Mouse (Mus musculus) spleen, adult 2 months (tissue): Measurements from ENCODE around the gene Olfr1359. TPM values are rescaled to one million over a fixed set of nuclear protein-coding genes. Genes with fewer than 3 reads are reported as not detected.
"Not testable (repeated sequence)": the region's sequence is repeated elsewhere in the genome, so short reads cannot be mapped to it uniquely, and the experiment has no call there.

Source experiments
- DNase-seq, 2 experiments: peaks; one replicate each; pipeline versions ENCODE4 v3.0.0 to v3.0.0-alpha.2; 2012 to 2021; ENCODE audit warnings: low spot score in 2 of 2, low read depth in 1 of 2
- H3K27ac ChIP-seq: fragments of 200-500 bp; 2 replicates; pipeline ENCODE4 v1.5.1; 2012; ENCODE audit warnings: low read length, inconsistent platforms; ENCODE audit not compliant: insufficient read depth
- H3K27me3 ChIP-seq: fragments of 200-500 bp; 2 replicates; pipeline ENCODE4 v1.6.1; 2012; ENCODE audit warnings: mild to moderate bottlenecking, moderate library complexity, low read length, inconsistent platforms; ENCODE audit not compliant: control insufficient read depth, insufficient read depth
- H3K36me3 ChIP-seq: fragments of 200-500 bp; 2 replicates; pipeline ENCODE4 v1.6.1; 2012; ENCODE audit warnings: mild to moderate bottlenecking, low read length, inconsistent platforms; ENCODE audit not compliant: control insufficient read depth, insufficient read depth
- H3K4me1 ChIP-seq: fragments of 200-500 bp; 2 replicates; pipeline ENCODE4 v1.6.1; 2011; ENCODE audit warnings: inconsistent platforms; ENCODE audit not compliant: control insufficient read depth, insufficient read depth, insufficient read length
- H3K4me3 ChIP-seq: fragments of 200-500 bp; 2 replicates; pipeline ENCODE4 v1.5.1; 2011; ENCODE audit warnings: mild to moderate bottlenecking, inconsistent platforms; ENCODE audit not compliant: insufficient read depth, insufficient read length; ENCODE audit errors: extremely low read depth
- CTCF ChIP-seq: fragments of 200-500 bp; IDR thresholded peaks from 2 replicates; pipeline ENCODE4 v1.5.1; 2011; ENCODE audit warnings: mild to moderate bottlenecking, inconsistent platforms; ENCODE audit not compliant: insufficient read depth, insufficient read length, insufficient replicate concordance; ENCODE audit errors: extremely low read depth
- POLR2A ChIP-seq: fragments of 200-500 bp; IDR thresholded peaks from 2 replicates; pipeline ENCODE4 v1.6.1; 2011; ENCODE audit warnings: low read depth, low read length, inconsistent platforms
- WGBS: fragments of 180-500 bp; shearing (Covaris S2); methylation state at CpG from one replicate; pipeline ENCODE4 v1.1.7; 2018; 5-methylcytosine and 5-hydroxymethylcytosine counted together
- polyA plus RNA-seq: library from polyadenylated mRNA; depleted of rRNA; stranded (reverse); fragments of >200 nt; gene quantifications from 2 replicates; pipeline ENCODE4 v1.2.3, GENCODE M21; 2012

Gene Olfr1359
- polyA plus RNA-seq, 1 experiment, result not detected

GRCm38 (mm10) chr13:21729544-21729943 lies 31.6 kb downstream of the Olfr1359 start:
- H3K27ac ChIP-seq, result no peak overlapping the region
- H3K4me3 ChIP-seq, result no peak overlapping the region
- no peaks in the 10 kb centered on the region for H3K36me3 ChIP-seq
- WGBS, result 63% methylated on average over 1 of the region's 1 CpGs
- no peak for TF ChIP-seq POLR2A
- TF ChIP-seq CTCF, result no peak
- H3K27me3 ChIP-seq, result no peaks in the 10 kb centered on the region
- no peak for DNase-seq
- H3K4me1 ChIP-seq, result no peaks in the 10 kb centered on the region

GRCm38 (mm10) chr13:21733466-21733865 lies 35.6 kb downstream of the Olfr1359 start:
- Histone ChIP-seq H3K4me3 (no peak overlapping the region), H3K36me3 (no peaks in the 10 kb centered on the region), H3K27ac (no peak overlapping the region), H3K4me1 (no peaks in the 10 kb centered on the region), H3K27me3 (no peaks in the 10 kb centered on the region)
- 87% methylated on average over 5 of the region's 5 CpGs for WGBS
- no peak for DNase-seq
- TF ChIP-seq CTCF, result no peak
- TF ChIP-seq POLR2A, result no peak

- under 1% methylated on average over 21 of the region's 21 CpGs for WGBS
- Histone ChIP-seq H3K4me1 (no peaks in the 10 kb centered on the region), H3K27me3 (no peaks in the 10 kb centered on the region), H3K36me3 (no peaks in the 10 kb centered on the region), H3K27ac (peak overlapping the region; percentile 78), H3K4me3 (peak overlapping the region; percentile 55)
- TF ChIP-seq POLR2A, result no peak
- TF ChIP-seq CTCF, result peak; percentile 57; the same call in 1 of the 2 replicates
- DNase-seq, result peak; percentile 64 to 70
Observed at GRCm38 (mm10) chr13:21734010-21734905, 36.3 kb downstream of the Olfr1359 start.

- under 1% methylated on average over 50 of the region's 56 CpGs for whole genome bisulfite sequencing
- H3K27me3 ChIP-seq, H3K4me1 ChIP-seq, H3K36me3 ChIP-seq: not testable (repeated sequence)
- Histone ChIP-seq H3K27ac (peak within 1 kb of the TSS; percentile 78), H3K4me3 (peak within 1 kb of the TSS; percentile 55)
- DNase-seq, result peak in 1 of 2 experiments; percentile 68
- TF ChIP-seq POLR2A, result peak; percentile 55
Observed at GRCm38 (mm10) chr13:21734906-21735767, 37.2 kb downstream of the Olfr1359 start, which contains the start of gene Hist1h4j. Gene Hist1h4j (plus strand): TSS chr13:21735064.

GRCm38 (mm10) chr13:21745006-21745405 lies 47.1 kb downstream of the Olfr1359 start:
- 71% methylated on average over 1 of the region's 1 CpGs for WGBS

GRCm38 (mm10) chr13:21749387-21750158 lies 51.7 kb downstream of the Olfr1359 start:
- TF ChIP-seq CTCF (no peak), POLR2A (no peak)
- H3K4me1 ChIP-seq, result peaks cover 7% of the 10 kb centered on the region
- 11% methylated on average over 5 of the region's 5 CpGs for WGBS
- no peak for DNase-seq
- H3K4me3 ChIP-seq, result peak overlapping the region; percentile 49
- H3K36me3 ChIP-seq, result no peaks in the 10 kb centered on the region
- no peaks in the 10 kb centered on the region for H3K27me3 ChIP-seq
- peak overlapping the region; percentile 18; the same call in 1 of the 2 replicates for H3K27ac ChIP-seq

More at GRCm38 (mm10) chr13:21745006-21745405, 47.1 kb downstream of the Olfr1359 start:
- Histone ChIP-seq H3K27me3 (no peaks in the 10 kb centered on the region), H3K27ac (no peak overlapping the region), H3K36me3 (no peaks in the 10 kb centered on the region), H3K4me3 (no peak overlapping the region), H3K4me1 (peaks cover 3% of the 10 kb centered on the region)
- no peak for TF ChIP-seq POLR2A
- no peak for TF ChIP-seq CTCF
- DNase-seq, result no peak
